Mouse (Mus musculus) forebrain, embryonic 11.5 days (tissue): ENCODE measurements at regions not wholly inside any gene's neighbourhood (a gene's known extent, or its start where the extent isn't known, plus 50 kb on each side); places are given as distances from the start of the nearest gene placed in this dataset.
A peak's percentile ranks its signal among the peaks of the same experiment; 100 is the strongest.

Experiments used
- ATAC-seq: fragments of 200-750 bp; cut with Nextera tagmentation; replicated peaks from 2 replicates; pipeline ENCODE4 v1.8.0; 2017; ENCODE audit warnings: moderate TSS enrichment; ENCODE audit not compliant: low FRiP score
- DNase-seq: peaks from one replicate; pipeline ENCODE4 v3.0.0-alpha.2; 2017; ENCODE audit warnings: low spot score
- H3K27ac ChIP-seq: fragments of 300-500 bp; sonication (generic); 2 replicates; pipeline ENCODE4 v1.5.1; 2014; ENCODE audit warnings: low read depth, low read length
- H3K27me3 ChIP-seq: fragments of 300-500 bp; sonication (generic); 2 replicates; pipeline ENCODE4 v1.6.1; 2014; ENCODE audit warnings: mild to moderate bottlenecking, low read length, mixed read lengths; ENCODE audit not compliant: control insufficient read depth, insufficient read depth
- H3K36me3 ChIP-seq: fragments of 300-500 bp; sonication (generic); 2 replicates; pipeline ENCODE4 v1.6.1; 2014; ENCODE audit warnings: mild to moderate bottlenecking, low read length, moderate library complexity, mixed read lengths; ENCODE audit not compliant: control insufficient read depth, insufficient read depth
- H3K4me1 ChIP-seq: fragments of 300-500 bp; sonication (generic); replicated peaks from 2 replicates; pipeline ENCODE4 v1.6.1; 2014; ENCODE audit warnings: low read length, mixed read lengths; ENCODE audit not compliant: control insufficient read depth, insufficient read depth
- H3K4me2 ChIP-seq: fragments of 300-500 bp; sonication (generic); 2 replicates; pipeline ENCODE4 v1.6.1; 2014; ENCODE audit warnings: low read depth, mild to moderate bottlenecking, low read length, moderate library complexity, mixed read lengths; ENCODE audit not compliant: severe bottlenecking
- H3K4me3 ChIP-seq: fragments of 300-500 bp; sonication (generic); 2 replicates; pipeline ENCODE4 v1.5.1; 2014; ENCODE audit warnings: low read depth, low read length
- H3K9ac ChIP-seq: fragments of 300-500 bp; sonication (generic); 2 replicates; pipeline ENCODE4 v1.6.1; 2014; ENCODE audit warnings: low read length
- H3K9me3 ChIP-seq: fragments of 300-500 bp; sonication (generic); 2 replicates; pipeline ENCODE4 v1.6.1; 2016; ENCODE audit warnings: low read length, mixed read lengths; ENCODE audit not compliant: control insufficient read depth
- whole genome bisulfite sequencing: fragments of 180-500 bp; shearing (Covaris S2); extraction: QIAGEN DNeasy Blood & Tissue Kit; methylation state at CpG from one replicate; pipeline ENCODE4 v1.1.7; 2014; 5-methylcytosine and 5-hydroxymethylcytosine counted together

GRCm38 (mm10) chr5:129256136-129256535 is 159.6 kb downstream of the Adgrd1 start:
- Histone ChIP-seq H3K4me2 (no peak overlapping the region), H3K27ac (no peak overlapping the region)
- no peak for ATAC-seq

GRCm38 (mm10) chr5:129257206-129257605 is 160.7 kb downstream of the Adgrd1 start:
- H3K9ac ChIP-seq = no peak overlapping the region
- no peaks in the 10 kb centered on the region for H3K36me3 ChIP-seq
- no peaks in the 10 kb centered on the region for H3K27me3 ChIP-seq
- no peak overlapping the region for H3K4me3 ChIP-seq
- H3K9me3 ChIP-seq = no peaks in the 10 kb centered on the region; the same call in 1 of the 2 replicates
- H3K4me1 ChIP-seq = no peaks in the 10 kb centered on the region
- 75% methylated on average over 5 of the region's 5 CpGs for WGBS
- no peak overlapping the region for H3K4me2 ChIP-seq
- no peak overlapping the region for H3K27ac ChIP-seq
- DNase-seq = no peak
- no peak for ATAC-seq

More at GRCm38 (mm10) chr5:129256136-129256535, 159.6 kb downstream of the Adgrd1 start:
- Histone ChIP-seq H3K27me3 (no peaks in the 10 kb centered on the region), H3K9ac (no peak overlapping the region), H3K36me3 (no peaks in the 10 kb centered on the region), H3K9me3 (no peaks in the 10 kb centered on the region; the same call in 1 of the 2 replicates), H3K4me1 (no peaks in the 10 kb centered on the region), H3K4me3 (no peak overlapping the region)
- DNase-seq = no peak
- 79% methylated on average over 9 of the region's 9 CpGs for WGBS

- DNase-seq (no peak), ATAC-seq (no peak)
- H3K9ac ChIP-seq = no peak overlapping the region
- H3K27me3 ChIP-seq = no peaks in the 10 kb centered on the region
- H3K4me1 ChIP-seq = no peaks in the 10 kb centered on the region
- no peaks in the 10 kb centered on the region for H3K9me3 ChIP-seq
- H3K36me3 ChIP-seq = no peaks in the 10 kb centered on the region
- H3K4me3 ChIP-seq = no peak overlapping the region
- 85% methylated on average over 9 of the region's 9 CpGs for WGBS
- no peak overlapping the region for H3K4me2 ChIP-seq
- H3K27ac ChIP-seq = no peak overlapping the region
These were observed 164.1 kb downstream of the Adgrd1 start for GRCm38 (mm10) chr5:129260689-129261088.

- H3K27ac ChIP-seq = no peak overlapping the region
- WGBS = 66% methylated on average over 9 of the region's 9 CpGs
- H3K4me2 ChIP-seq = no peak overlapping the region
- no peak overlapping the region for H3K9ac ChIP-seq
- no peak overlapping the region for H3K4me3 ChIP-seq
- DNase-seq (no peak), ATAC-seq (no peak)
- no peaks in the 10 kb centered on the region for H3K27me3 ChIP-seq
- no peaks in the 10 kb centered on the region for H3K4me1 ChIP-seq
- no peaks in the 10 kb centered on the region for H3K9me3 ChIP-seq
- H3K36me3 ChIP-seq = no peaks in the 10 kb centered on the region
These were observed 166.6 kb downstream of the Adgrd1 start for GRCm38 (mm10) chr5:129263118-129263517.

- WGBS = 91% methylated on average over 15 of the region's 15 CpGs
- H3K9me3 ChIP-seq = no peaks in the 10 kb centered on the region
- H3K4me1 ChIP-seq = no peaks in the 10 kb centered on the region
- no peak overlapping the region for H3K9ac ChIP-seq
- no peak overlapping the region for H3K4me2 ChIP-seq
- H3K27ac ChIP-seq = no peak overlapping the region
- no peaks in the 10 kb centered on the region for H3K36me3 ChIP-seq
- no peaks in the 10 kb centered on the region for H3K27me3 ChIP-seq
- DNase-seq (no peak), ATAC-seq (no peak)
- no peak overlapping the region for H3K4me3 ChIP-seq
These were observed 167.8 kb downstream of the Adgrd1 start for GRCm38 (mm10) chr5:129264363-129264762.

GRCm38 (mm10) chr5:129268456-129268855 is 171.9 kb downstream of the Adgrd1 start:
- ATAC-seq (no peak), DNase-seq (no peak)
- Histone ChIP-seq H3K36me3 (no peaks in the 10 kb centered on the region), H3K27ac (peak overlapping the region; percentile 3; the same call in 1 of the 2 replicates), H3K9ac (no peak overlapping the region), H3K27me3 (no peaks in the 10 kb centered on the region), H3K4me2 (no peak overlapping the region), H3K9me3 (no peaks in the 10 kb centered on the region), H3K4me3 (no peak overlapping the region), H3K4me1 (no peaks in the 10 kb centered on the region)
- WGBS = 69% methylated on average over 9 of the region's 9 CpGs

GRCm38 (mm10) chr5:129270051-129270472 is 173.5 kb downstream of the Adgrd1 start:
- no peaks in the 10 kb centered on the region for H3K4me1 ChIP-seq
- no peak overlapping the region for H3K4me2 ChIP-seq
- H3K27ac ChIP-seq = no peak overlapping the region
- no peaks in the 10 kb centered on the region for H3K9me3 ChIP-seq
- H3K4me3 ChIP-seq = no peak overlapping the region
- WGBS = 17% methylated on average over 5 of the region's 5 CpGs
- DNase-seq (no peak), ATAC-seq (no peak)
- no peaks in the 10 kb centered on the region for H3K36me3 ChIP-seq
- no peak overlapping the region for H3K9ac ChIP-seq
- no peaks in the 10 kb centered on the region for H3K27me3 ChIP-seq

- Histone ChIP-seq H3K36me3 (no peaks in the 10 kb centered on the region), H3K9me3 (no peaks in the 10 kb centered on the region), H3K27me3 (no peaks in the 10 kb centered on the region), H3K4me3 (no peak overlapping the region), H3K4me2 (no peak overlapping the region), H3K27ac (no peak overlapping the region), H3K9ac (no peak overlapping the region), H3K4me1 (no peaks in the 10 kb centered on the region)
- no peak for ATAC-seq
- 34% methylated on average over 2 of the region's 2 CpGs for WGBS
- DNase-seq = no peak
These were observed 184.9 kb downstream of the Adgrd1 start for GRCm38 (mm10) chr5:129281406-129281805.

GRCm38 (mm10) chr5:129282133-129282532 is 185.6 kb downstream of the Adgrd1 start:
- Histone ChIP-seq H3K27ac (no peak overlapping the region), H3K4me1 (no peaks in the 10 kb centered on the region), H3K4me2 (no peak overlapping the region), H3K9me3 (no peaks in the 10 kb centered on the region), H3K27me3 (no peaks in the 10 kb centered on the region), H3K36me3 (no peaks in the 10 kb centered on the region), H3K9ac (no peak overlapping the region), H3K4me3 (no peak overlapping the region)
- 3% methylated on average over 8 of the region's 8 CpGs for WGBS
- no peak for DNase-seq
- ATAC-seq = no peak
